Mouse (Mus musculus): ENCODE data around the gene Nifk.

The Nifk gene

DNA sequence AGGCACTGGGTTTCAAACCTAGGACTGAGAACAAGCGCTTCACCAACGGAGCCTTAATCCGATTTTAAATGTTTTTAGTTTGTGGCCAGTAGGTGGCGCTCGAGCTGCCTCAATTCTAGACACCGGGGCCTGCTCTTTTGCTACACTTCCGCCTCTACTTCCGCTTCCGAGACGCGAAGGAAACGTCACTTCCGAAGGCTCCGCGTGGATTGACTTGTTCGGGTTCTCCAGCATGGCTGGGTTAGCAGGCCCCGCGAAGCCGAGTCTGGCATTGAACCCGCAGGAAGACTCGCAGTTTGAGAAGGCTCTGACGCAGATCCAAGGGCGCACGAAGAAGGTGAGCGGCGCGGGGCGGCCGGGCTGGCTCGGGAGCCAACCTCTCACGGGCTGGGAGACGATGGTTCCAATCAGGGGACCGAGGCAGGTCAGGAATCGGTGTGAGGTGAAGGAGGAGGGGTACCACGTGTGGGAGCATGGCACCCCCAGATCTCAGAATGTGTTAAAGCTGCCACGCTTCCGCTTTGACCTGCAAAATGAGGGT lies at the start of gene Nifk:
Gene Nifk (plus strand): TSS at position 179 of the 541 bp plus-strand sequence.
- DNase-seq (ENCODE audit: low read depth, low spot score), result peak; percentile 89

DNA sequence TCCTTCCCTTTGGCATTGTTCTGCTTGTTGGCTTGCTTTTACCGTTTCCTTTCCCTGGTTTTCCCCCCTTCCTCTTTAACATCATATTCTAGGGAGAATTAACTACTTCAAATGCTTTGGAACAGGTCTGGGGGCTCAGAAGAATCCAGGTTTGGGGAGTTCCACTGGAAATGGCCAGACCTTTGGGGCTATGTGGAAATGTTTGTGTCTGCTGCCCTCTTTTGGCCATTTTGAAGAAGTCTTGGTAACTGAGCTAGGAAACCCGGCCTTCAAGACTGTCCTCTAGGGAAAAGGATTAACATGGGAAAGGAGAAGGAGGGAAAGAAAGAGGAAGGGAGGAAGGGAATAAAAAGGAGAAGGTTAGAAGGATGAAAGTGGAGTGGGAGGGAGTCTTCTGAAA lies 46.5 kb upstream of the Nifk start:
- DNase-seq (ENCODE audit: low read depth, low spot score), result peak; percentile 20

DNA sequence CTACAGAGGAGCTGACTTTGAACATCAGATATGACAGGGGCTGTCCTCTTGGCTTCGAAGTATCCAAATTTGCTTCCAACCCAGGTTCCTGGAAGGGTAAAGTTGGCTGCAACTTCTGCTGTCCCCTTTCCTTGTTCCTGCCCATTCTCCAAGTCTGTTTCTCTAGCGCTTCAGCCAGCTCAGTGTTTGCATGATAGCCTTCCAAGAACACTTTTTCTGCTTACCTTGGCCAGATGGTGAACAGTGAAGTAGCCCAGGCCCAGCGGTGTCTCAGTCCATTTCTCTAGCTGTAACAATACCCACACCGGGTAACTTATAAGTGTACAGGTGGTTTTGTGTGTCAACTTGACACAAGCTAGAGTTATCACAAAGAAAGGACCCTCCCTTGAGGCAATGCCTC lies 29.3 kb upstream of the Nifk start:
- no peak for DNase-seq (ENCODE audit: low read depth, low spot score)

DNA sequence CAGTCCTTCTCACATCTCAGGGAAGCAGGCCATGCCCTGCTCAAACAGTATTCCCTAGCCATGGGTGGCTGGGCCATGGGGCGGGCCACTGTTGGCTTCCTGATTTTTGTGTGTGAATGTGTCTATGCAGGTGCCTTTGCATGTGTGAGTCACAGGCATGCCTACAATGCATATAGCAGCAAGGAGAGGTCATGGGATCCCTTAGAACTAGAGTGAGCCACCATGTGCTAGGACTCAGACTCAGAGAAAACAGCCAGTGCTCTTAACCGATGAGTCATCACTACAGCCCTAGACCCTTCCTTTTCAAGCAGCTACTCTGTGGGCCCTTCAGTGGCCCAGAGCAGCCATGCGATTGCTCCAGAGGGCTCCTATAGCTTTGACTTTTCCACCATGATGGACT lies 27.4 kb upstream of the Nifk start:
- no peak for DNase-seq (ENCODE audit: low read depth, low spot score)

DNA sequence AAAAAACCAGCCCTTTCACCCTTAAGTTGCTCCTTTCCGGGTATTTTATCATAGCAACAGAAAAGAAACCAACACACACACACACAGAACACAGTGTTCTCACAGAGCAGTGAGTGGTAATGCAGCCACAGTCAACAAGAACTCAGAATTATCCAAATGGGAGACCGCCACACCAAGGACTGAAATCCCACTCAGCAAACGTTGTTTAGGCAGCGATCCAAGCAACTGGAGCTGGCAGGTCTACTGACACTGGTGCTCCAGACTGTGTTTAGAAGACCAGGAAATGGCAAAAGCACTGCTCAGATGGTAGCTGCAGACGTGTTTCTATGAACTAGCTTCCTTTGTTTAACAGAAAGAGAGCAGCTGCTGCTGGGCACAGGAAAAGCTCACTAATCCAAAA lies 26.8 kb upstream of the Nifk start:
- DNase-seq (ENCODE audit: low read depth, low spot score), result no peak

DNA sequence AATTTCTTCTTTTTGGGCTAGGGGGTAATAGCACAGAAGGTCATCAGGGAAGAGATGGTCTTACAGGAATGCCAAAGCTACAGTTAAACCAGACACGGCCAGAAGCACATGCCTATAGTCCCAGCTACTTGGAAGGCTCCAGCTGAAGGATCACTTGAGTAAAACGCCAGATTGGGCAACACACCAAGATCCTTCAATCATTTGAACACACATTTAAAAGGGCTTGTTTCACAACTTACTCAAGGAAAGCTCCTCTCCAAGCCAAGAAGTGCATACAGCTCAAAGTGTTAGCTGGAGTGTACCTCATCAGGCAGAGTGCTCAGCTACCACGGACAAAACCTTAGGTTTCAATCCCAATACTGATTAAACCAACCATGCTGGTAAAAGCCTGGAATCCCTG lies 25.0 kb upstream of the Nifk start:
- DNase-seq (ENCODE audit: low read depth, low spot score), result no peak

DNA sequence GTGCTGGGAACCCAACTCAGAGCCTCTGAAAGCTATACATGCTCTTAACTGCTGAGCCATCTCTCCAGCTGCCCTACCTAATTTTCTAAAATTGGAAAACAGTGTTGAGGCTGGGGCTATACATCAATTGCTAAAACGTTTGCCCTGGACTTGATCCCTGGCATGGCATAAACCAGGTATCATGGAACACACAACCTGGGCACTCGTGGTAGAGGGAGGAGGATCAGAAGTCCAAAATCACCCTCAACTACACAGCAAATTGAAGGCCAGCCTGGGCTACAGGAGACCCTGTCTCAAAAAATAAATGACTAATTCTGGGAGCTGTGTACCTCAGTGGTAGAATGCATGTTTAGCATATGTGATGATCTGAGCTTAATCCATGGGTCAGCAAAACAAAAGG lies 23.9 kb upstream of the Nifk start:
- DNase-seq (ENCODE audit: low read depth, low spot score), result no peak

DNA sequence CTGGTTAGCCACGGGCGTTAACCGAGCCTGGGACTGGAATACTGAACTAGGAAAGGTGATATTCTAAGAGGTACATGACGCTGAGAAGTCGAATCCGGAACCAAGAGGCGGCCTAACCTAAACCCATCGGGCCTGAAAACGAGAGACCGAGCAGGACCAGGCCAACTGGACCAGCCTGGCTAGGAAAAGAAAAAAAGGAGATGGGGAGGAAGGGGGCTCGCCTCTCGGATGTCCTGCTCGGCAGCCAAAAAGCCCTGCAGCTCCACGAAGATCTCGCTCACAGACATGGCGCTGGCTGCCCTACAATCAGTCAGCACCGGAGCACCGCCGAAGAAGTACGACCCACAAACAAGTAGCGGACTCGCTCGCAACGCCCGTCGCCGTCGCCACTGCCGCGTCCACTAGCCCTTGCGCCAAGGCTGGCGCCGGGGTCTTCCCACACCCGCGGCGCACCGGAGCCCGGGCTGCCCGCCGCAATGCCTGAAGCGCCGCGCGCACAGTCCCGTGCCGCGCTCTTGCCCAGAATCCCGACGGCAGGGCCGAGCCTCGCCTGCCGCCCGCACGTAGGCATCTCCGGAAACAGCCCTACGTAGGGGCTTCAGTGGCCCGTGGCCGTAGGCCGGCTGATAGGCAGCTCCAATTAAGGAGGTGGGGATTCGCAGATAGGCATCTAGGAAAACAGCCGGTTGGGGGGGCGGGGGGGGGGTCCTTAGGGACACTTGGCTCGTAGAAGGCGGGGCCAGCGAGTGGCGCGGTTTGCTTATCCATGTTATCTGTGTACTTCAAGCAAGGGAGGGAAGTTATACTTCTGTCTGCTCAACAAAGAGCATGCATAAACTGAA lies 10.6 kb upstream of the Nifk start:
- DNase-seq (ENCODE audit: low read depth, low spot score), result peak; percentile 88

DNA sequence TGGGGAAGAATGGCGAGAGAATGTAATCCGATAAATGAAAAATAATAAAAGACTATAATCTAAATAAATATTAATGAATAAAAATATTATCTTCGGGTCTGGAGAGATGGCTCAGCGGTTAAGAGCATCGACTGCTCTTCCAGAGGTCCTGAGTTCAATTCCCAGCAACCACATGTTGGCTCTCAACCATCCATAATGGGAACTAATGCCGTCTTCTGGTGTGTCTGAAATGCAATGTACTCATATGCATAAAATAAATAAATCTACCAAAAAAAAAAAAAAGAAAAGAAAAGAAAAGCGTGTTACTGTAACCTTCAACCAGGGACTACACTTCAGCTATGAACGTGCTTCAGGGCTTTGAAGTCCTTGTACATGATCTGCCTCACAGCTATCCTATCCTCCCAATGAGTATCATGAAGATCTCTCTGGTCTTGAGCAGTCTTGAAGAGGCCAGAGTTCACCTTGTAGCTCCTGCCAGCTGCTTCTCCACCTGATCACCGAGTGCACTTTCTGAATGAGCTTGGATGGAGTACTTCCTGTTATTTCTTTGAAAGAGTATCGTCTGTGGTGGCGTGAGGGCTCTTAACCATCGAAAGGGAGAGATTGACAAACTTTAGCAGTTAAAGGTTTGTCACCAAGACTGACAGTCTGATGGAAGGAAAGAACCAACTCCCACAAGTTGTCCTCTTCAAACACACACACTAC lies 9.9 kb upstream of the Nifk start, which contains the start of gene Tsn:
Gene Tsn (minus strand): TSS at position 118 of the 705 bp plus-strand sequence.
- no peak for DNase-seq (ENCODE audit: low read depth, low spot score)

DNA sequence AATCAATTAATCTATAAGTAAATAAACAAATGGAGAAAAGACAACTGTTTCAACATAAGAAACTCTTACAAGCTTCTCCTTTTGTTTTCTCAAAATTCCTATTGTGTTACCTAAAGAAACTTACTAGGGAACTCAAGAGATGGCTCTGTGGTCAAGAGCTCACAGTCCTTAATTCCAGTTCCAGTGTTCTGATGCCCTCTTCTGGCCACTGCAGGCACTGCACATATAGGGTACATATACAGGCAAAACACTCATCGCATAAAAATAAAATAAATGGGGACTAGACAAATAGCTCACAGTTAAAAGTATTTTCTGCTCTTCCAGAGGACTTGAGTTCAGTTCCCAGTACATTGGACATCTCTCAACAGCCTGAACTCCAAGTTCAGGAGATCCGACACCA lies 943 bp upstream of the Nifk start:
- DNase-seq (ENCODE audit: low read depth, low spot score), result no peak

DNA sequence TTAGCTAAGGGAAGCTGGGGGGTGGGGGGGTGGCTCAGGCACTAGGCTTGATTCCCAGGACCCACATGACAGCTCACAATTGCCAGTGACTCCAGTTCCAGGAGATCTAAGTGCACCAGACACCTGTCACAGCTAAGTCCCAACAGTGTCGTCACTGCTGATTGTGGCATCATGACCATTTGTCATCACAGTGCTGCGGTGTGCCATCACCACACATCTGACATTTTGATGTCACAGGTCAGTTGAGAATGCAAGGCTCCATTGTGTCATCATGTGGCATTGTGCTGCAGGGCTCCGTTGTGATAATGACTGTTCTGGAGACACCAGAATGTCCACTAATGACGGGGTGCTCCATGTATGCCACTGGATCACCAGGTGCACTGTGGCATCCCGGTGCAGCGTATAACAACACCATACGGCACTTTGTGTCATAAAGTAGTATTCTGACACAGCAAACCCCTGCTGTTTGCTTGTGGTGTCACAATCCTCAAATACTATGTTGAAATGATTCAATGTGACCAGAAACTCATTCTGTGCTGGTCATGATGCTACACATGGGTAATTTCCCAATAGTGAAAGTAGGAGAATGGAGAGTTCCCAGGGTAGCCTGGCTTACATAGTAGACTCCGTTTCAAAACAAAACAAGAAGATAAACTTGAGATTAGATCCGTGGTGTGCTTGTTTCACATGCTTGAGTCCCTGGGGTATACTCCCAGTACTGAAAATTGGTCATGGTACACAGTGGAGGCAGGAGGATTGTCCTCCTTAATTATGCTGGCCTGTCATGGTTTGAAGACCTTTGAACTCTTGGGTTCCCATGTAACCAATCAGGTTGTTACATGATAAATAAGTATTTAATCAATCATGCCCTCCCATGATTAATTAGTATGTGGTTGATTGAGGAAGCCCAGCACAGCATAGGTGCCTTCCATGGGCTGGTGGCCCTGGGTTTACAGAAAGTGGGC lies 13.4 kb downstream of the Nifk start:
- DNase-seq (ENCODE audit: low read depth, low spot score), result no peak

DNA sequence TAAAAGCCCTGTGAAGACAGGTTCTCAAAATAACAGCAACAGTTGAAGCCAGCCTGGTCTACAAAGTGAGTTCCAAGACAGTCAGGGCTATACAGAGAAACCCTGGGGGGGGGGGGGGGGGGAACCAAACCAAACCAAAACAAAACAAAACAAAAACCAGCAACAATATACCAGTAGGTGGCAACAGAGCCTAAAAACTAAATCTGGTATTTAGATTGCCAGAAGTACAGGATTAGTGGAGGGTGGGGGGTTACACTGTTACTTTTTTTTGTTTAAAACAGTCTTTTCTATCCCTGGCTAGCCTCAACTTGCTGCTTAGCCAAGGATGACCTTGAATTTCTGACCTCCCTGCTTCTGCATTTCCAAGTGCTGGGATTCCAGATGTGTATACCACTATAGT lies 14.2 kb downstream of the Nifk start:
- DNase-seq (ENCODE audit: low read depth, low spot score), result no peak

DNA sequence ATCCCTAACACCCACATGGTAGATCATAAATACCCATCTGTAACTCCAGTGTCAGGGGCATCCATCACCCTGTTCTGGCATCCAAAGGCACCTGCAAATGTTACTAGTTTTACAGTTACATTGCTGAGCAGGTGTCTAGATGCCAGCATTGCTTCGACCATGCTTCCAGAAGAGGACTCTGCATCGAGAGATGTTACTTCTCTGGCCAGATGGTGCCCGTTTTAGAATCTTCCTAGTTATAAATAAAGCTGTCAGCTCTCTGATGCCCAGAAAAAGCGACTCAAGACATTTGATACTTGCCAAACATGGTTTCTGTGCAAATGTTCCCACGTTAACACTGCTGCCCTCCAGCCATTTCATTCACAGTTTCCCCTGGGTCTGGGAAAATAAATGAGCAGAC lies 16.3 kb downstream of the Nifk start:
- no peak for DNase-seq (ENCODE audit: low read depth, low spot score)

DNA sequence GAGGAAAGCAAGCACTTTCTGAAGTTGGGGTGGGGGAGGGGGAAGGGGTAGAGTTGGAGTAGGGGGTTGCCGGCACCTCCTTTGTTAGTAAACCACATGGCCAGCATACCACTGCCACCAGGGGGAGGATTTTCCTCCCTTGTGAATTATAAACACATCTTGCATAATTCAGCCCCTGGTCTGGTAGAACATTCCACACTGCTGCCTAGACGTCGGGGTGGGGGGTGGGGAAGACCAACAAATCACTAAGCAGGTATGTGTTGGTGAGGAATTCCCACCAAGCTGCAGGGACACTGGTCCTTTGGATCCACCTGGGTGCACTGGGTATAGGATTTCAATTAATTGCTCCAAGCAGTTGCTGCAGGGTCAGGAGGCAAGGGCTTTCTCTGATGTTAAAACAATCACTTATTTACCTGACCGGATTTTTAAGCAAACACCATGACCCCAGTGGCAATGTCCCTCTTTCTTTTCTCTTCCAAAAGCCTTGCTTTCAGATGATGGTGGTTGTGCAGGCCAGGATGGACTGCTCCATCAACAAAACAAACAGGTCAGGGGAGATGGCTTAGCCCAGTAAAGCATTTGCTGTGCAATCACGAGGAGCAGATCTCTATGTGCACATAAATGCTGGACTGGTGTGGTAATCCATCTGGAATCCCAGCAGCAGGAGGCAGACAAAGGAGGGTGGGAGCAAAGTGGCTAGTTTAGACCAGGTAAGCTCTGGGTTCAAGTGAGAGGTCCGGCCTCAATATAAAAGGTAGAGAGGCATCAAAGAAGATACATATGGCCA lies 22.2 kb downstream of the Nifk start:
- DNase-seq (ENCODE audit: low read depth, low spot score), result no peak

DNA sequence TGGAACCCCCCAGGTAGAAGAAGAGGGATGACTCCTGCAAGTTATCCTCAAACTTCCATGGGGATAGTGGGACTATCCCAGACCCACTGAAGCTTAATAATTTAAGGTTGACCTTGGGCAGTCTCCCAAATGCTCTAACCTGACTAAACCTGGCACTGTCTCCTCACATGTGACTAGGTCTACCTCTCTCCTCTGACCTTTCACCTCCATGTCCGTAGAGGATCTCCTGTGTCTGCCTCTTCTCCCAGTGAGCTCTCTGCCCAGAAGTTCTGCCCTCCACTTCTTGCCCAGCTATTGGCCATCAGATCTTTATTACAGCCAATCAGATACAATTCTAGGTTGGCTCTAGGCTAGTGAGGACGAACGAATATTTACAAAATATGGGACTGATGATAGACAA lies 28.3 kb downstream of the Nifk start:
- DNase-seq (ENCODE audit: low read depth, low spot score), result no peak

DNA sequence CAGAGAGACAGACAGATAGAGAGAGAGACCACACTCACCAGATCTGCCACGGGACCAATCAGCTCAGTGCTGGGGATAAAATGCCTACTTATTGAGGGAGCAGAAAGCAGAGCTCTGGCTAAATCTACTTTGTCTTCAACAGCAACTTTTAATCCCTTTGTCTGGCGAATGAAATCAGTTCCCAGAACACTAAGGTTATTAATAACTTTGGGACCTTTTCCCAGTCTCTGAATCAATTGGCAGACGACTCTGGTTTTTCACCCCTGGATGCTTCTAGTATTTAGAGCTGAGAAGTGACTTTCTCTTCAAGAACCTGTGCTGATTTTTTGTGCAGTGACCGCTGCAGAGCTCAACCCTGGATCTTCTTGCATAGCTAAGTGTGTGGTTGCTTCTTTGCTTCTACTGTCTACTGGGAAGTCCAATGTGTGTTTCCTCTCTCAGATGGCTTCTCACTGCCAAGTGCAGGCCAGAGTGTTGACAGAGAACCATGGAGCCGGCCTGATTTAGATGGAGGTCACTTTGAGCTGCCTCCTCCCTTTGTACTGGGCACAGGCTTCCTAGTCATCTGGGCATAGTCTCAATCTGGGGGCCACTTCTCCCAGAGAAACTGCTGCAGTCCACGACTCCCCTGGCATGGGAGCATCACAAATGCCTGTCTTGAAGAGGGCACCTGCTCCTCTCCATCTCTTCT lies 37.6 kb downstream of the Nifk start:
- DNase-seq (ENCODE audit: low read depth, low spot score), result no peak

DNA sequence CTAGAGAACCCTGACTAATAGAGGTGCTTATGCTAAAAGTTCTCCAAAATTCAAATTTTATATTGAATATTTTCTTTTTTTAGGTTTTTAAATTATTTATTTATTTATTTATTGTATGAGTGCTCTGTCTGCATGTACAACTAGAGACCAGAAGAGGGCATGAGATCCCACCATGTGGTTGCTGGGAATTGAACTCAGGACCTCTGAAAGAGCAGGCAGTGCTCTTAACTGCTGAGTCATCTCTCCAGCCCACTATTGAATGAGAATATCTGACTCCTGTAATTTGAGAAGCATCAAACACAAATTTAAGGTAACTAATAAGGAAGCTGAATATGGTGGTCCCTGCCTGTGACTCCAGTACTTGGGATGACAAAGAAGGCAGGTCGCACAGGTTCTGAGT lies 46.3 kb downstream of the Nifk start:
- DNase-seq (ENCODE audit: low read depth, low spot score), result no peak

DNA sequence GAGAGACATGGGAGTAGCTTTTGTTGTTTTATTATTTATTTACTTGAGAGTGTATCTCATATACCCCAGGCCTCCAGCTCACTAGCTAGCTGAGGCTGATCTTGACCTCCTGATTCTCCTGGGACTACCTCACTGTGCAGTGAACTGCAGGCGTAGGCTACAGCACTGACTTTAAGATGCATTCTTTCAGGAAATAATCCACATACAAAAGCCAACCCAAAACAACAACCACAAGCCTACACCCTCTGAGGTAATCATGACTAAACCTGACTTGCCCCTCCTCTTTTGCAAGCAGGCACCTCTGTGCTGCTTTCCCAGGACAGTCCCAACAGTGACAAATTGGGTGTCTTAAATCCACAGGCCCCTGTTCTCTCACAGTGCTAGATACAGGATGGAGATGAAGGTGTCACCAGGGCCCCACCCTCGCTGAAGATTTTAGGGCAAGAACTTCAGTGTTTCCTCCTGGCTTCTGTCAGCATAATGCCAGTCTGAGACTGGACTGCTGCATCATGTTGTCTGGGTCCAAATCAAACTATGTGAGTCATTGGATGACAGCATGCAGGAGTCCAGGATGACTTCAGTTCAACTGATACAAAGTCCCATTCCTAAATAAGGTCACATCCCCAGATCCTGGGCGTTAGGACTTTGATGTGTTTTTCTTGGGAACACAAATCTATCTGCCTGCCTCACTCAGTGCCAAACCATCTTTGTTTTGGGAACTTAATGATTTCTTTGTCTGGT lies 47.3 kb downstream of the Nifk start:
- DNase-seq (ENCODE audit: low read depth, low spot score), result no peak

DNA sequence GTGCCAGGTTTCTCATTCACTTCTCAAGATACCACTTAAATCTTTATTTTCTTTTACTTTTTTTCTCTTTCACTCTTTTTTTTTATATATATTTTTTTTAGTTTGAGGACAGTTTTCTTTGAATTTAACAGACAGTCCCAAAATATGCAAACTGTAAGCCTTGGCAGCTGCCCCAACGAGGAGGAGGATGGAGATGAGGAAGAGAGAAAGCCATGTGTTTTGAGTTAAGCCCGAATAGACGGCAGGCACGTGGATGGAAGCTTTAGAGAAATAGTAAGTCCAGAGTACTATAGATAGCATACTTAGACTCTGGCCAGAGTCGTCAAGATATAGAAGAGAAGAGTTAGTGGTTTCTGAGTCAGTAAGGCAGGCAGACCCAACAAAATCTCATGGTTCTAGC lies 56.1 kb downstream of the Nifk start:
- DNase-seq (ENCODE audit: low read depth, low spot score), result no peak
